Mouse (Mus musculus) ovary, postnatal 14 days (tissue): ENCODE measurements around the gene Spred3.
"Not testable (repeated sequence)": the region's sequence is repeated elsewhere in the genome, so short reads cannot be mapped to it uniquely, and the experiment has no call there.

ENCODE experiments used
- DNase-seq: peaks from one replicate; pipeline ENCODE4 v3.0.0; 2022; ENCODE audit warnings: low spot score

Spred3 gene

GRCm38 (mm10) chr7:29170066-29170754 is at the start of gene Spred3, which contains the start of gene Ggn:
TSS of gene Spred3 (minus strand) at chr7:29170411.
TSS of gene Ggn (plus strand) at chr7:29170210.
- peak; percentile 69 for DNase-seq

GRCm38 (mm10) chr7:29214846-29215245 is 44.6 kb upstream of the Spred3 start:
- no peak for DNase-seq

GRCm38 (mm10) chr7:29214236-29214635 is 44.0 kb upstream of the Spred3 start:
- no peak for DNase-seq

- no peak for DNase-seq
Measured at GRCm38 (mm10) chr7:29213675-29214082, 43.5 kb upstream of the Spred3 start, which contains the start of gene Catsperg1. TSS of gene Catsperg1 (minus strand) at chr7:29214035.

- not testable (repeated sequence) for DNase-seq
Measured at GRCm38 (mm10) chr7:29212775-29213560, 42.8 kb upstream of the Spred3 start.

GRCm38 (mm10) chr7:29212199-29212765 is 42.1 kb upstream of the Spred3 start:
- peak; percentile 10 for DNase-seq

- peak; percentile 86 for DNase-seq
Measured at GRCm38 (mm10) chr7:29211415-29212198, 41.4 kb upstream of the Spred3 start.

GRCm38 (mm10) chr7:29211013-29211412 is 40.8 kb upstream of the Spred3 start:
- peak; percentile 42 for DNase-seq

GRCm38 (mm10) chr7:29202577-29202976 is 32.4 kb upstream of the Spred3 start:
- DNase-seq, result no peak

GRCm38 (mm10) chr7:29194230-29194629 is 24.0 kb upstream of the Spred3 start:
- DNase-seq, result not testable (repeated sequence)

- not testable (repeated sequence) for DNase-seq
Measured at GRCm38 (mm10) chr7:29181323-29181722, 11.1 kb upstream of the Spred3 start.

- DNase-seq, result no peak
Measured at GRCm38 (mm10) chr7:29180854-29181236, 10.6 kb upstream of the Spred3 start.

GRCm38 (mm10) chr7:29180077-29180853 is 10.1 kb upstream of the Spred3 start, which contains the start of gene Psmd8:
TSS of gene Psmd8 (minus strand) at chr7:29180701.
- peak; percentile 91 for DNase-seq

- DNase-seq, result no peak
Measured at GRCm38 (mm10) chr7:29179323-29179722, 9.1 kb upstream of the Spred3 start.

GRCm38 (mm10) chr7:29178106-29178505 is 7.9 kb upstream of the Spred3 start:
- DNase-seq, result no peak

- no peak for DNase-seq
Measured at GRCm38 (mm10) chr7:29172390-29173016, 2.3 kb upstream of the Spred3 start.

- DNase-seq, result no peak
Measured at GRCm38 (mm10) chr7:29171562-29172097, 1.4 kb upstream of the Spred3 start.

GRCm38 (mm10) chr7:29170755-29171561 is 747 bp upstream of the Spred3 start:
- DNase-seq, result no peak
